Mouse (Mus musculus): ENCODE measurements at regions not wholly inside any gene's neighbourhood (a gene's known extent, or its start where the extent isn't known, plus 50 kb on each side); places are given as distances from the start of the nearest gene placed in this dataset.

DNA sequence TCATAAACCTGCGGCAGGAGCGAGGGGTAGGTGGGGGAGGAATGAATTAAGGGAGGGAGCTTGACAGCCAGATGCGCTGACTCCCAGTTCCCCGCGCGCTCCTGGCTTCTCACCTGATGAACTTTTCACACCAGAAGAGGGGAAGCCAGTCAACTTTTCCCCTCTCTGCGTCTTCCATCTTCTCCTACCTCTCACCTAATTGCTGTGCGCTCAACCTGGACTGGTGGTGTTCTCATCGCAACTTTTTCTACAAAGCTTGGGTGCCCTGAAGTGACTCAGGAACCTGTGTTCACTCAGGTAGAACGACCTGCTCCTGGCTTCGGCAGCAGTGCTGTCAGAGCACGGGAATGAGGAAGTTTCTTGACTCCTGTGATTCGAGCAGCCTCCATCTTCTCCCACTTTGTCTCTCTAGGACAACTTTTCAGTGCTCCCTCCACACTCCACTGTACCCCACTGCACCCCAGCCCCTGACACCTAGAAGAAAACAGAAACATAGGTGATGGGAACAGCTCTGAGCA, 203.4 kb upstream of the Ntm start:
- Histone ChIP-seq H3K36me3 (replicated peaks) (no peaks in the 10 kb centered on the region), H3K4me1 (ENCODE audit: insufficient read depth, low read depth, low read length) (no peaks in the 10 kb centered on the region), H3K27me3 (ENCODE audit: insufficient read depth, low read length) (no peaks in the 10 kb centered on the region), H3K4me3 (ENCODE audit: low read depth, low read length) (no peak overlapping the region), H3K9me3 (replicated peaks) (peaks cover 8% of the 10 kb centered on the region; the same call in 1 of the 2 replicates)
- no peak for TF ChIP-seq GATA1 (IDR thresholded peaks at IDR 0.05; ENCODE audit: borderline replicate concordance, low read length)
- no peak for TF ChIP-seq TAL1 (conservative IDR thresholded peaks at IDR 0.05; ENCODE audit: low read depth, low read length)
- TF ChIP-seq GATA2 (IDR thresholded peaks at IDR 0.05; ENCODE audit: borderline replicate concordance, low read depth, low read length) = no peak
- TF ChIP-seq POLR2AphosphoS5 (IDR thresholded peaks at IDR 0.05; ENCODE audit: insufficient replicate concordance, low read depth, low read length) = no peak
- no peak for TF ChIP-seq CTCF (IDR thresholded peaks at IDR 0.05; ENCODE audit: low read depth, low read length)
- ATAC-seq (ENCODE audit: extremely low read depth, insufficient number of reproducible peaks, low FRiP score, poor library complexity, severe bottlenecking) (no peak), DNase-seq (ENCODE audit: low spot score) (no peak)

DNA sequence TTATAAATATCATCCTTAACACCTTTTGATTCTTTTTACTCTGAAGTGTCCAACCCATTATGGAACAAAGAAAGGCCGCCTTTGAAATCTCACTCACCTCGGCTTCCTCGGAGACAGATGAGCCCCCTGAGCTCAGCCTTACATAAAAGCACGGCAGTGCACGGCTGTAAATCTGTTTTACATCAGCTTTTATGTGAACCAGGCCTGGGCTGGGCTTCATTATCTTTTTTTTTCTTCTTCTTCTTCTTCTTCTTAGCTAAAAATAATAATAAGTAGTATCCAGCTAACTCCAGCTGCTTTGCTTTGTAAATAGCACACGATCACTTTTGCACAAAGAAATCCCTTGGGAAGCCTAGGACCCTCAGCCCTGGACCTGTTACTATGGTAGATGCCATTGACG, 204.3 kb upstream of the Ntm start:
- H3K9me3 ChIP-seq (replicated peaks) = peaks cover 8% of the 10 kb centered on the region; the same call in 1 of the 2 replicates
- no peaks in the 10 kb centered on the region for H3K27me3 ChIP-seq (ENCODE audit: insufficient read depth, low read length)
- DNase-seq (ENCODE audit: low spot score) = no peak
- H3K36me3 ChIP-seq (replicated peaks) = no peaks in the 10 kb centered on the region
- TF ChIP-seq CTCF (IDR thresholded peaks at IDR 0.05; ENCODE audit: low read depth, low read length) (no peak), TAL1 (conservative IDR thresholded peaks at IDR 0.05; ENCODE audit: low read depth, low read length) (no peak), GATA2 (IDR thresholded peaks at IDR 0.05; ENCODE audit: borderline replicate concordance, low read depth, low read length) (no peak), POLR2AphosphoS5 (IDR thresholded peaks at IDR 0.05; ENCODE audit: insufficient replicate concordance, low read depth, low read length) (no peak), GATA1 (IDR thresholded peaks at IDR 0.05; ENCODE audit: borderline replicate concordance, low read length) (no peak)
- ATAC-seq (ENCODE audit: extremely low read depth, insufficient number of reproducible peaks, low FRiP score, poor library complexity, severe bottlenecking) = no peak
- no peak overlapping the region for H3K4me3 ChIP-seq (ENCODE audit: low read depth, low read length)
- H3K4me1 ChIP-seq (ENCODE audit: insufficient read depth, low read depth, low read length) = no peaks in the 10 kb centered on the region

DNA sequence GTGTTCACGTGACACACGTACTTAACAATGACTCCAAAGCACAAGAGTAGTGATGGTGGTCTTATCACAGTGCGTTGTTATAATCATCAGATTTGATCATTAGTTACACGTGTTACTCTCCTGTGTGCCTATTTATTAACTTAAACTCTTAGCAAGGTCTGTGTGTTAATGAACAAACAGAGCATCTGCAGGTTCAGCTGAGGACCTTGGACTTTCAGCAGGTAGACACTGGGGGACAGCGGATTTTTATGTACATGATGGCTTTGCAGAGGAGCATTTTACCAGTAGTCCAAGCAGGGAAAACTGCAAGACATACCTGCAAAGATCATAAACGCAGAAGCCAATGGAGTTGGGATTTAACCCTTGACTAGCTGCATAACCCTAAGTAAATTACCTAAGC, 211.7 kb upstream of the Ntm start:
- no peak for TF ChIP-seq CTCF (IDR thresholded peaks at IDR 0.05; ENCODE audit: low read depth, low read length)
- no peak for TF ChIP-seq POLR2AphosphoS5 (IDR thresholded peaks at IDR 0.05; ENCODE audit: insufficient replicate concordance, low read depth, low read length)
- no peak for TF ChIP-seq TAL1 (conservative IDR thresholded peaks at IDR 0.05; ENCODE audit: low read depth, low read length)
- no peak for TF ChIP-seq GATA1 (IDR thresholded peaks at IDR 0.05; ENCODE audit: borderline replicate concordance, low read length)
- TF ChIP-seq GATA2 (IDR thresholded peaks at IDR 0.05; ENCODE audit: borderline replicate concordance, low read depth, low read length) = no peak
- no peaks in the 10 kb centered on the region for H3K27me3 ChIP-seq (ENCODE audit: insufficient read depth, low read length)
- H3K4me3 ChIP-seq (ENCODE audit: low read depth, low read length) = no peak overlapping the region
- H3K9me3 ChIP-seq (replicated peaks) = peaks cover 10% of the 10 kb centered on the region
- no peaks in the 10 kb centered on the region for H3K4me1 ChIP-seq (ENCODE audit: insufficient read depth, low read depth, low read length)
- no peaks in the 10 kb centered on the region for H3K36me3 ChIP-seq (replicated peaks)
- DNase-seq (ENCODE audit: low spot score) (no peak), ATAC-seq (ENCODE audit: extremely low read depth, insufficient number of reproducible peaks, low FRiP score, poor library complexity, severe bottlenecking) (no peak)

DNA sequence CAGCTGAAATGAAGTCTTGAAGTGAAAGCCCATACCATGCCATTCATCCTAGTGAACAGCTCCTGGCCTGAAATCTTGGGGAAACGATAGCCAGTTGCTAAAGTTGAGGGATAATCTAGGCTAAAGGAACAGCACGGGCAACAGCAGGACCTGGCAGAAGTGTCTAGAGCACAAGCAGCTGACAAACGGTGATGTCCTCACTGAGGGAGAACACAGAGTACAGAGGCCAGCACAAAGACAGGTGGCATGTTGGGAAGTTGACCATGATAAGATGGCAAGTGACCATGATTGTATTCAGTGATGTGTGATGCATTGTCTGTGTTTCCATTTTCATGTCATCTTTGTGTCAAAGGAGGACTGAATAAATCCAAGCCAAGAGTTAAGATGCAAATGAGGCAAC, 212.4 kb upstream of the Ntm start:
- H3K4me1 ChIP-seq (ENCODE audit: insufficient read depth, low read depth, low read length) = no peaks in the 10 kb centered on the region
- TF ChIP-seq POLR2AphosphoS5 (IDR thresholded peaks at IDR 0.05; ENCODE audit: insufficient replicate concordance, low read depth, low read length) = no peak
- TF ChIP-seq GATA2 (IDR thresholded peaks at IDR 0.05; ENCODE audit: borderline replicate concordance, low read depth, low read length) = no peak
- no peak for TF ChIP-seq TAL1 (conservative IDR thresholded peaks at IDR 0.05; ENCODE audit: low read depth, low read length)
- peaks cover 10% of the 10 kb centered on the region for H3K9me3 ChIP-seq (replicated peaks)
- ATAC-seq (ENCODE audit: extremely low read depth, insufficient number of reproducible peaks, low FRiP score, poor library complexity, severe bottlenecking) = no peak
- H3K27me3 ChIP-seq (ENCODE audit: insufficient read depth, low read length) = no peaks in the 10 kb centered on the region
- H3K36me3 ChIP-seq (replicated peaks) = no peaks in the 10 kb centered on the region
- DNase-seq (ENCODE audit: low spot score) = no peak
- H3K4me3 ChIP-seq (ENCODE audit: low read depth, low read length) = no peak overlapping the region

DNA sequence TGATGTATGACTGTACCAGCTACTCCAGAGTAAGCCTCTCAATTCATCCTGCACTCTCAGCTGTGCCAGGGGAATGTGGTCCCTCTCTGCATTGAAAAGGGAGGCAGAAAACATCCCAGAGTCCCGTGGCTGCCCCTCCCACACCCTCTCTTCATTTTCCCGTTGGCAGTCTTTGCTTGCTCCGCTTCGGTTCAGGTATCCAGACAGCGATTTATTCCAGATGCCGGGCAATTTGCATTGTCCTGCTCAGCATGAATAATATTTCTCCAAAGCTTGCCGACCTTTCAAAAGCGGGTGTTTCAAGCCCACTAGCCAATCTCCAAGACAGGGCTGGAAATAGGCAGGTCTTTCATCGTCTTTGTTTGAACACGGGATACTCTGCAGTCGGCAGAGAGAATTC, 220.5 kb upstream of the Ntm start:
- TF ChIP-seq POLR2AphosphoS5 (IDR thresholded peaks at IDR 0.05; ENCODE audit: insufficient replicate concordance, low read depth, low read length) (no peak), CTCF (IDR thresholded peaks at IDR 0.05; ENCODE audit: low read depth, low read length) (no peak), GATA1 (IDR thresholded peaks at IDR 0.05; ENCODE audit: borderline replicate concordance, low read length) (no peak), TAL1 (conservative IDR thresholded peaks at IDR 0.05; ENCODE audit: low read depth, low read length) (no peak), GATA2 (IDR thresholded peaks at IDR 0.05; ENCODE audit: borderline replicate concordance, low read depth, low read length) (no peak)
- ATAC-seq (ENCODE audit: extremely low read depth, insufficient number of reproducible peaks, low FRiP score, poor library complexity, severe bottlenecking) (no peak), DNase-seq (ENCODE audit: low spot score) (no peak)
- Histone ChIP-seq H3K27me3 (ENCODE audit: insufficient read depth, low read length) (no peaks in the 10 kb centered on the region), H3K4me1 (ENCODE audit: insufficient read depth, low read depth, low read length) (no peaks in the 10 kb centered on the region), H3K36me3 (replicated peaks) (no peaks in the 10 kb centered on the region), H3K4me3 (ENCODE audit: low read depth, low read length) (no peak overlapping the region), H3K9me3 (replicated peaks) (peaks cover 8% of the 10 kb centered on the region)

DNA sequence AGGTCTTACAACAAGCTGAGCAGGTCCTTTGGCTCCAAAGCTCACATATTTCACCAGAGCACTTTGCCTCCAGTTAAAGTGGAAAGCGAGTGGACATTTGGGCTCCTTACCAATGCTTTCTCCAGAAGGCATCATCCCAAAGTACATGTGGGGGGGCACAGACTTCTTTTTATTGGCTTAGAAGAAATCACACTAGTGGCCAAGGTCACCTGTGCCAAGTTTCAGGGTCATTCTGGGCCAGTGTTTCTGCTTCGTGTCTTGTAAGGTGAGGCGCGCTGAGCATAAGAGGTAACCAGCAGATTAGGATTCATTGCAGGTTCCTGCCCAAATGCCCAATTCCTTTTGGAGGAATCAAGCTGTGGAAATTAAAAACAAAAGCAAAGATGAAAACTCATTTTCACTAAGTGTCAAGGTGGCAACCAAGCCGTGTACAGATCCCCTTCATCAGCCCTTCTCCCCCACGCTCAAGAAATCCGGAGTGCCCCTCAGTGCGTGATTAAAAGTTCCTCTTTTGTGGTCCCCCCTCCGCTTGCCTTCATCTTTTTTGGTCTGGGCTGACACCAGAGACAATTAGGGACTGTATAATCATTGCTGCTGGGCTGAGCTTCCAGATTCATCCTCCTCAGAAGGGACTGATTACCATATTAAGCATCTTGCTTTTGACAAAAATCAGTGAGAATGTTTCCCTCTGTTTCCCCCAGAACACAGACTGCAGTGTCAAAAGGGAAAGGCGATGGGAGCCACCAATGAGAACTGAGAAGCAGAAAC, 222.2 kb upstream of the Ntm start:
- DNase-seq (ENCODE audit: low spot score) (no peak), ATAC-seq (ENCODE audit: extremely low read depth, insufficient number of reproducible peaks, low FRiP score, poor library complexity, severe bottlenecking) (no peak)
- Histone ChIP-seq H3K36me3 (replicated peaks) (no peaks in the 10 kb centered on the region), H3K9me3 (replicated peaks) (peaks cover 8% of the 10 kb centered on the region), H3K4me1 (ENCODE audit: insufficient read depth, low read depth, low read length) (no peaks in the 10 kb centered on the region), H3K27me3 (ENCODE audit: insufficient read depth, low read length) (no peaks in the 10 kb centered on the region), H3K4me3 (ENCODE audit: low read depth, low read length) (no peak overlapping the region)
- TF ChIP-seq POLR2AphosphoS5 (IDR thresholded peaks at IDR 0.05; ENCODE audit: insufficient replicate concordance, low read depth, low read length) (no peak), GATA1 (IDR thresholded peaks at IDR 0.05; ENCODE audit: borderline replicate concordance, low read length) (no peak), TAL1 (conservative IDR thresholded peaks at IDR 0.05; ENCODE audit: low read depth, low read length) (no peak), CTCF (IDR thresholded peaks at IDR 0.05; ENCODE audit: low read depth, low read length) (no peak), GATA2 (IDR thresholded peaks at IDR 0.05; ENCODE audit: borderline replicate concordance, low read depth, low read length) (no peak)

Measured in G1E (cell line).